Mouse (Mus musculus): ENCODE data around the gene Kcnq5.

DNA sequence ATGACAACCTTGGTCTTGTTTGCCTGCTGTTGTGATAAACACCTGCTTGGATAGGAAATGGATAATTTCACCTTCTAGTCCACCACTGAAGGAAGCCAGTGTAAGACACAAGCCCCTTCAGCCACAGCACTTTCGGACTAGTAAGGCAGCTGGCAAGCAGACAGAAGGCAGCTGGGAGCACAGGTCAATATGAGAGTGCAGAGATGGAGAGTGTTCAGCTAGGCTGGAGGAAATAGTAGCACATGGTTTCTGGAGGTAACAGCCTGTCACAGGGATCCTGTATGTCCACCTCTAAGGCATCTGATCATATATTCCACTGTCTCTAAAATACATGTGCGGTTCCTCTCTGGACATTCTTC is 549.6 kb downstream of the Kcnq5 start:
- TF ChIP-seq POLR2A (IDR thresholded peaks at IDR 0.05; ENCODE audit: control insufficient read depth, low read depth, low read length) (no peak), CTCF (IDR thresholded peaks at IDR 0.05; ENCODE audit: control insufficient read depth, insufficient read depth, insufficient replicate concordance, low read depth, low read length) (no peak)
